Mouse (Mus musculus) fat pad, adult 2 months (tissue): ENCODE measurements around the gene Spata2l.
"Not testable (repeated sequence)": the region's sequence is repeated elsewhere in the genome, so short reads cannot be mapped to it uniquely, and the experiment has no call there.

ENCODE experiments used
- DNase-seq: peaks from one replicate; pipeline ENCODE4 v3.0.0-alpha.2; 2011; ENCODE audit warnings: low read depth, low spot score; ENCODE audit errors: extremely low read depth

Gene Spata2l

DNA sequence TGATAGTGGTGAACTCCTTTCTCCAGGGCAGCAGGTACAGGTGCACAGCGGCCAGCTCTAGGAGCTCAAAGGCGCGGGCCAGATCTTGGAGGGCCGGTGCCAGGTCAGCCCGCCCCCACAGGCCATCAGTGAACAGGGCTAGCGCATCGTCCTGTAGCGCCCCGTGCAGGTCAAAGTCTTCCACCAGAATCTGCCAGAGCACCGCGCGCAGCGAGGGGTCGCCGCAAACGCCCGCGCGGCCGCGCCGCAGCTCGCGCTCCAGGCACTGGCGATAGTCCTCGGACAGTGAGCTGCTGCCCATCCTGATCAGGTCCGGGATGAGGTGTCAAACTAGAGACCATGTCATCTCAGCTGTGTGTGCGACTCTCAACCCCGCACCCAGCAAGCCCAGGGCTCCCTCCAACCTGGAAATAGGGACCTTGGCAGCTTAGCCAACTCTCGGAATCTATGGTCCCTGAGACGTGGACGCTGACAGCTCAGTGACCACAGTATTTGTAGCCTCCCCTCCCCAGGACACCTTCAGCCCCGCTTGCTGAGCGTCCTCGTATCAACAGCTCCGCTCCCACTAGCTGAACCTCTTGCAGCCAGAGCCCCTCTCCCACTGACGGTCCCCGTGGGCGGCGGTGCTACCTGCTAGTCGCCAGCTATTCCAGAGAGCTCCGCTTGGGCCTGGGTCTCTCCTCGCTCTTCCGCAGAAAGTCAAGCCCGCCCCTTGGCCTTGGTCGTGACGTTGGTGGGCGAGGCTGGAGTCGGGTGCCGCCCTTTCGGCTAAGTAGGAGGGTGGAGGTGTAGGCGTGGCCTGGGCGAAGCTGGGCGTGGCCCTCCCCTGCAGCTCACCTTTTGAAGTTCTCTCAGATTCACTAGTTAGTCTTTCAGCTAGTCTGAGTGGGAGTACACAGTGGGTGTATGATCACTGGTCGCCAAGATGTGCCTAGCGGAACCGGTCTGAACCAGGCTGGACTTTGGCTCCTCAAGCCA is at the start of gene Spata2l:
Gene Spata2l (minus strand): TSS at position 714 of the 978 bp plus-strand sequence.
- DNase-seq = peak; percentile 84

- no peak for DNase-seq
Measured at GRCm38 (mm10) chr8:123284493-123284892, 48.5 kb upstream of the Spata2l start.

GRCm38 (mm10) chr8:123283991-123284390 is 48.0 kb upstream of the Spata2l start:
- DNase-seq = no peak

DNA sequence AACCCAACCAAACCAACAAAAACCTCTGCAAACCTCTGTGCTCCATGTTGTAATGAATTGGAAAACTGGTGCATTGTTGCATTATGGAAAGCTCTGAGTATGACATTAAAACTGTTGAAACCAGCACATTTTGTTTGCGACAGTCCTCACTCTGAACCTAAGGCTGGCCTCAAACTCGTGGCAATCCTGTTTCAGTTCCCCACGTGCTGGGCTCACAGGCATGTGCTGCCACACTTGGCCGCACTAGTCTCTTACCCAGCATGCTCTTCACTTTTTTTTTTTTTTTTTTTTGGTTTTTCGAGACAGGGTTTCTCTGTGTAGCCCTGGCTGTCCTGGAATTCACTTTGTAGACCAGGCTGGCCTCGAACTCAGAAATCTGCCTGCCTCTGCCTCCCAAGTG is 47.0 kb upstream of the Spata2l start:
- not testable (repeated sequence) for DNase-seq

- peak; percentile 83 for DNase-seq
Measured at GRCm38 (mm10) chr8:123280302-123281094, 44.5 kb upstream of the Spata2l start.

DNA sequence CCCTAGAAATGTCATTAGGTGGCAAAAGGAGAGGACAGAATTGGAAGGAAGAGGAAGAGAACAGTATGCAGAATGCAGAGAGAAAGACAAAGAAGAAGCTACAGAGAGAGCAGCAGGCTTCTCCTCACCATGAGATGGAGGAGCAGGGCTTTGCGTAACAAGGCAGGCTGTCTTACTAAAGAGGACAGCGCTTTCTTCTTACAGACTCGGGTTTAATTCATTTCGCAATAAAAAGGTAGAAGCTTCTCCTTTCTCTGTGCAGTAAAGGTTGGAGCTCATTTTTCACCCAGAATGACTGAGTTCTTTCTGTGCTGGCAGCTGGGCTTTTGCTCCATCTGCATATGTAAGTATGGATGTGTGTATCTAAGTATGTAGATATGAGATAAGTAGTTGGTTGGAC is 43.8 kb upstream of the Spata2l start:
- peak; percentile 19 for DNase-seq

- DNase-seq = no peak
Measured at GRCm38 (mm10) chr8:123278445-123278844, 42.4 kb upstream of the Spata2l start.

GRCm38 (mm10) chr8:123275096-123275495 is 39.1 kb upstream of the Spata2l start:
- DNase-seq = no peak

- no peak for DNase-seq
Measured at GRCm38 (mm10) chr8:123274447-123274846, 38.4 kb upstream of the Spata2l start.

- no peak for DNase-seq
Measured at GRCm38 (mm10) chr8:123271901-123272300, 35.9 kb upstream of the Spata2l start.

- DNase-seq = no peak
Measured at GRCm38 (mm10) chr8:123271147-123271546, 35.1 kb upstream of the Spata2l start.

DNA sequence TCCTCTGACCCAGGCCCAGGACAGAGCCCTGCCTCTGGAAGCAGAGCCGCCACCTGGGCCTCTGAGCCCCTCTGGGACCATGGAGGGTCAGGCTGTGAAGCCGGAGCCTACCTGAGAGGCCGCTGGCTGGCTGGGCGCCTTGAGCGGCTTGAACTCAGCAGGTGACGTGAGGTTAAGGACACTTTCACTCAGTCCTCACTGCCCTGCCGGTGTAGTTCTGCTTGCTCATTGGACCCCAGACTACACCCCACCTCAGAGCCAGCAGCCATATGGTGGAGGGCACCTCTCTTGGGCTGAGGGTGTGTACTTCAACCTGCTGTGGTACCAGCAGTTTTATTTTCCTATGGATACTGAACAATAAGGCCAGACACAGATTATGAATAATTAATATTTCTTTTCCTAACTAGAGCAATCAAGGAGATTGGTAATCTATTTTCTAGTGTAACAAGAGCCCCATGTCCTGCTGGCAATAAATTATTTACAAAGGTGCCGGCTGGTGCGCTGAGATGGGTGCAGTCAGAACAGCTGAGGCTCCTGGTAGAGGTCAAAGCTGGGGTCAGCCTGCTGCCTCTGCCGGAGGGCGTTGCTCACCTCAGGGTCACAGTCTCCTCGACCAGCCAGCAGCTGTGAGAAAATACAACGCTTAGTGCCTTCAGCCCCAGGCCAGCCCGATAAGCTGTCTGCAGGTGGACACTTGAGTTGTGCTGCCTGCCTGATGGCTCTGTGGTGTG is 32.1 kb upstream of the Spata2l start:
- no peak for DNase-seq

DNA sequence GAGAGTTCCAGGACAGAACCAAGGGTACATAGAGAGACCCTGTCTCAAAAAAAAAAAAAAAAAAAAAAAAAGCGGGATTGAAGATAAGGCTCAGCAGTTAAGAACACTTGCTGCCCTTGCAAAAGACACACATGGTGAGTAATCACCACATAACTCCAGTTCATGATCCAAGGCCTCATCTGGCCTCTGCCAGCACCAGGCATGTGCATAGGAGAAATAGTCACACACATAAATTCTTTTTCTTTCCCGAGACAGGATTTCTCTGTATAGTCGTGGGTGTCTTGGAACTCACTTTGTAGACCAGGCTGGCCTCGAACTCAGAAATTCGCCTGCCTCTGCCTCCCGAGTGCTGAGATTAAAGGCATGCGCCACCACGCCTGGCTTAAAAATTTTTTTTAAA is 21.6 kb upstream of the Spata2l start:
- not testable (repeated sequence) for DNase-seq

GRCm38 (mm10) chr8:123257114-123257513 is 21.1 kb upstream of the Spata2l start:
- no peak for DNase-seq

GRCm38 (mm10) chr8:123255170-123255569 is 19.1 kb upstream of the Spata2l start:
- DNase-seq = no peak

GRCm38 (mm10) chr8:123254099-123254885 is 18.3 kb upstream of the Spata2l start, which contains the start of the genes Zfp276 and Vps9d1:
Zfp276 (plus strand) TSS chr8:123254195.
Vps9d1 (minus strand) TSS chr8:123254348.
- DNase-seq = no peak

GRCm38 (mm10) chr8:123253451-123254098 is 17.5 kb upstream of the Spata2l start:
- no peak for DNase-seq

DNA sequence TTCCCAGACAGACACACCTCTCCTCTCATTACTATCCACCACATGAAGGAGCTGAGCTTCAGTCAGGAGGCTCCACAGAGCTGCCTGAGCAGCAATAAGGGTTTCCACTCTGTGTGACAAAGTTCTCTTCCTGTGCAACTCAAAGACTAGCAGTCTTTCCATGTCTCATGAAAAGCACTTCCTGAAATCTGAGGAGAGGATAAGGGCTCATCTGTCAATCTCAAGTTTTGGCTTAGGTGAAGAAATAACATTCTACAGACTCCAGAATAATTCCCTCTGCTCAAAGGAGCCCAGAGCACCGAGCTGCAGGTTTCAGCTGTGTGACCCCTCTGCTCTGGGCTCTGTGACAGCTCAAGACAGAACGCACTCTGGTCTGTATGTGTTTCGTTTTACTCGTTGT is 16.9 kb upstream of the Spata2l start:
- no peak for DNase-seq

- DNase-seq = no peak
Measured at GRCm38 (mm10) chr8:123250940-123251339, 14.9 kb upstream of the Spata2l start.

GRCm38 (mm10) chr8:123248596-123248995 is 12.6 kb upstream of the Spata2l start:
- DNase-seq = no peak
